Comparison of ENCODE assay signal across 5 mouse cellular contexts in genomic region chr3:14727496-14727895, GRCm38 (mm10).
DNase-seq lines count a peak whose midpoint lies in the region; TF ChIP-seq lines count a peak whose summit lies in the region.
"Not testable (repeated sequence)": the region's sequence is repeated elsewhere in the genome, so short reads cannot be mapped to it uniquely, and the experiment has no call there.

No protein-coding gene starts in this region.

- DNase-seq in kidney, adult 2 months = peak; percentile 68
- DNase-seq in kidney, adult 8-10 months = peak; percentile 11 to 26
- DNase-seq in kidney, adult 9 months = peak; percentile 77
- peak; percentile 12 to 31 for DNase-seq in kidney, postnatal 36 days
- DNase-seq in liver, adult 2 months (ENCODE audit: extremely low read depth, low read depth, low spot score) = peak; percentile 98

- H3K9ac ChIP-seq in liver, adult 2 months (ENCODE audit: low read depth, low read length) = not testable (repeated sequence)

- not testable (repeated sequence) for H3K4me3 ChIP-seq in kidney, adult 2 months (ENCODE audit: insufficient read depth, low read depth, low read length); liver, adult 2 months (ENCODE audit: insufficient read depth, low read depth, low read length)

- TF ChIP-seq CTCF in kidney, adult 2 months (conservative IDR thresholded peaks at IDR 0.05; ENCODE audit: insufficient read depth, insufficient read length, low read depth, low read length); liver, adult 2 months (IDR thresholded peaks at IDR 0.05; ENCODE audit: low read depth, low read length): not testable (repeated sequence)

- not testable (repeated sequence) for TF ChIP-seq POLR2A in kidney, adult 2 months (IDR thresholded peaks at IDR 0.05; ENCODE audit: low read depth, low read length); liver, adult 2 months (IDR thresholded peaks at IDR 0.05; ENCODE audit: extremely low read depth, insufficient read depth, low read length)

- H3K27ac ChIP-seq in kidney, adult 2 months (ENCODE audit: insufficient read depth, low read depth, low read length); liver, adult 2 months (replicated peaks; ENCODE audit: insufficient read depth, low read depth, low read length): not testable (repeated sequence)

- 60% methylated on average over 1 of the region's 1 CpGs for WGBS in kidney, adult 2 months
- WGBS in liver, adult 2 months = 33% methylated on average over 1 of the region's 1 CpGs

- H3K27me3 ChIP-seq in kidney, adult 2 months (replicated peaks; ENCODE audit: control insufficient read depth, insufficient read depth, low read length); liver, adult 2 months (ENCODE audit: control insufficient read depth, insufficient read depth, low read length): not testable (repeated sequence)

- not testable (repeated sequence) for H3K79me2 ChIP-seq in liver, adult 2 months (ENCODE audit: control insufficient read depth, insufficient read depth, low read length)

- not testable (repeated sequence) for H3K36me3 ChIP-seq in kidney, adult 2 months (ENCODE audit: control insufficient read depth, insufficient read depth, low read length); liver, adult 2 months (ENCODE audit: control insufficient read depth, insufficient read depth, low read length)

- not testable (repeated sequence) for H3K4me1 ChIP-seq in kidney, adult 2 months (ENCODE audit: control insufficient read depth, insufficient read depth, low read length); liver, adult 2 months (ENCODE audit: control insufficient read depth, insufficient read depth, low read length)

Comparison
In these comparisons a context has a peak if more than half of its experiments do, and no peak if none do; other contexts are left out.
1. DNase-seq: peak in every context shown above with its lines; median percentile 98 in liver, adult 2 months; 77 in kidney, adult 9 months; 68 in kidney, adult 2 months; 22 in kidney, postnatal 36 days; 18 in kidney, adult 8-10 months.